Mouse (Mus musculus) brain, embryonic 14.5 days (tissue): ENCODE results near the gene Ctrc.

ENCODE experiments used
- CTCF ChIP-seq: fragments of 200-500 bp; IDR thresholded peaks from 2 replicates; pipeline ENCODE4 v1.5.1; 2012; ENCODE audit warnings: inconsistent platforms, mild to moderate bottlenecking, moderate library complexity, borderline replicate concordance; ENCODE audit not compliant: insufficient read depth, insufficient read length; ENCODE audit errors: extremely low read depth
- POLR2A ChIP-seq: fragments of 200-500 bp; IDR thresholded peaks from 2 replicates; pipeline ENCODE4 v1.6.1; 2012; ENCODE audit warnings: mild to moderate bottlenecking, inconsistent platforms, borderline replicate concordance; ENCODE audit not compliant: poor library complexity, insufficient read depth, insufficient read length, severe bottlenecking; ENCODE audit errors: extremely low read depth

- TF ChIP-seq POLR2A, result no peak
- no peak for TF ChIP-seq CTCF
Observed at GRCm38 (mm10) chr4:141810975-141811374, 35.2 kb downstream of the Ctrc start.
